Mouse (Mus musculus): ENCODE data around the gene Ovol3. TPM values are rescaled to one million over a fixed set of nuclear protein-coding genes. Genes with fewer than 3 reads are reported as not detected.
A peak's percentile ranks its signal among the peaks of the same experiment; 100 is the strongest.
"Not testable (repeated sequence)": the region's sequence is repeated elsewhere in the genome, so short reads cannot be mapped to it uniquely, and the experiment has no call there.

Gene Ovol3
- total and polyA plus RNA-seq, 2 experiments from 2014 or later: not detected

DNA sequence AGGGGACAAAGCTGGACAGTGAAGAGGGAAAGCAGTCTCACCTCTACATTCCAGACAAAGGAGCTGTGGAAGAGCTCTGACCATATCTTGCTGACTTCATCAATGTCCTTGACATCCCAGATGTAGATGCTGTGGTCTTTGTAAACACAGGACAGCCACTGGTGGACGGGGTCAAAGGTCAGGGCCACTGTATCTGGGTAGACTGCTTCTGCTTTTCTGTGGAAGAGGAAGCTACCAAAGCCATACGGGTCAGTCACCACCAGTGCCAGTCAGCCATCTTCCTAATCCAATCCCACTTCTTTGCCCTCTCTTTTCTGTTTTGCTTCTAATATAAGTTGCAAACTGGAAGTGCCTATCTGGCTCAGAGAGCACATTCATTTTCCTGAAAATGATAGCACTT lies 29.5 kb upstream of the Ovol3 start:
- ATAC-seq (ENCODE audit: low FRiP score) (no peak), DNase-seq (ENCODE audit: low spot score) (no peak)
- H3K36me3 ChIP-seq (ENCODE audit: insufficient read depth, low read length): no peaks in the 10 kb centered on the region
- no peak overlapping the region for H3K27ac ChIP-seq (ENCODE audit: low read depth, low read length)
- no peaks in the 10 kb centered on the region for H3K4me1 ChIP-seq (ENCODE audit: insufficient read depth, low read length)
- TF ChIP-seq CTCF (IDR thresholded peaks at IDR 0.05): no peak
- H3K4me2 ChIP-seq (ENCODE audit: low read depth, low read length, poor library complexity, severe bottlenecking): no peak overlapping the region
- no peaks in the 10 kb centered on the region for H3K27me3 ChIP-seq (ENCODE audit: insufficient read depth, low read length)
- H3K4me3 ChIP-seq (ENCODE audit: low read depth, low read length): no peak overlapping the region
- WGBS: 81% methylated on average over 2 of the region's 2 CpGs
- H3K9ac ChIP-seq (replicated peaks; ENCODE audit: low read length, poor library complexity, severe bottlenecking): no peak overlapping the region
- H3K9me3 ChIP-seq (ENCODE audit: low read length): no peaks in the 10 kb centered on the region

DNA sequence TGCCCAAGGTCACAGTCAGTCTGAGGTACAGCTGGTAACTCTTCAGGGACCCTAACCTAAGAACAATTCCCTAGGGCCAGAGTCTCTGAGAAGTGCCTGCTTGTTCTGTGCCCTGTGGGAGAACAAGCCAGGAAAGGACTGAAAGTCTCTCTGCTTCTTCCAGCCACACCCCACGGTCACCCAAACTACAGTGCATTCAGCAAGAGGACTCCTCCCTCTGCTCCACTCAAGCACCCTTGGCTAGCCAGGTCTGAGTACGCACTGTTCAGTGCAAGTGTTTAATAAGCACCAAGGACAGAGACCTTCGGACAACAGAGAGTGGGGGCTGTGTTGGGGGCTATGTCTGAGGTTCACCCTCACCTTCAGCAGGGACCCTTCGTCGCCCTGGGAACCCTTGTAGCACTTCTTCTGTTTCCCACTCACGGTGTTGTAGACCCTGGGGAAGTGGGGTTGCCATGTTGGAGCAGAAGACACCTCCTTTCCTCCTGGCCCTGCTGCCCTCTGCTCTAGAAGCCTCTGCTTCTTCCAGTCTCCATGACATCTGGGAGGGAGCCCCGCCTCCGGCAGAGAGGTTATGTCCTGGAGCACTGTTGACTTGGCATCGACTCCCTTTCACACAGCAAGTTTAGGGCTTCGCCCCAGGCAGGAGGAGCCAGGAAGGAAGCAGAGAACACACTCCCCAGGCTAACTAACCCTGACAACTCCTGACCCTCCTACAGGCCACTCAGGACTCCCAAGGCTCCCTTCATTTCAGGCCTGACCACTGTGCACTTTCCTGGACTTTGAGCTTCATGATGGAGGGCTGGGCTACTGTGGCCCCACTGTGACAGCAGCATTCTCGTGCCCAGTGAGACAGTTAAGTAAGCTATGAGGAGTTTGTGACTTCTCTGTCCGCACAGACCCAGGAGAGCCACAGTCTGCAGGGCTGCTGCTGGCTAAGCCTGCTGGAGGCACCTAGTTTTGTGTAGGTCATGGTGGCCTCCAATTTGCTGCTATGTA lies 16.7 kb upstream of the Ovol3 start:
- Histone ChIP-seq H3K27me3 (ENCODE audit: insufficient read depth, low read length) (no peaks in the 10 kb centered on the region), H3K9me3 (ENCODE audit: low read length) (no peaks in the 10 kb centered on the region), H3K27ac (ENCODE audit: low read depth, low read length) (no peak overlapping the region), H3K36me3 (ENCODE audit: insufficient read depth, low read length) (peaks cover 6% of the 10 kb centered on the region; the same call in 1 of the 2 replicates), H3K9ac (replicated peaks; ENCODE audit: low read length, poor library complexity, severe bottlenecking) (no peak overlapping the region), H3K4me3 (ENCODE audit: low read depth, low read length) (no peak overlapping the region), H3K4me1 (ENCODE audit: insufficient read depth, low read length) (no peaks in the 10 kb centered on the region), H3K4me2 (ENCODE audit: low read depth, low read length, poor library complexity, severe bottlenecking) (no peak overlapping the region)
- 84% methylated on average over 12 of the region's 12 CpGs for WGBS
- ATAC-seq (ENCODE audit: low FRiP score): no peak
- no peak for DNase-seq (ENCODE audit: low spot score)
- no peak for TF ChIP-seq CTCF (IDR thresholded peaks at IDR 0.05)

DNA sequence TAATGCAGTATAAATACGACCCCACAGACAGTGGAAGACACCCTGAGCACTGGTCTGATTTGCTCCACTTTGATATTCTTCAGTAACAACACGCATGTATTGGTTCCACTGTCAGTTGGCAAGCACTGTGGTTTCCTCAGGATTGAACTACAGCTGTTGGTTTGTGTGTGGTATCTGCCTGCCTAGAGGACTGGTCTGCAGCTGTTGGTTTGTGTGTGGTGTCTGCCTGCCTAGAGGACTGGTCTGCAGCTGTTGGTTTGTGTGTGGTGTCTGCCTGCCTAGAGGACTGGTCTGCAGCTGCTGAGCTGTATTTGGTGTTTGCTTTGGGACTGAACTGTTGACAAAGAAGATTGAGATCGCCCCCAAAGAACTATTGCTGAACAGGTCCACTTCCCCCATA lies 1.8 kb upstream of the Ovol3 start:
- not testable (repeated sequence) for ATAC-seq (ENCODE audit: low FRiP score); H3K4me2 ChIP-seq (ENCODE audit: low read depth, low read length, poor library complexity, severe bottlenecking); H3K9me3 ChIP-seq (ENCODE audit: low read length); H3K27me3 ChIP-seq (ENCODE audit: insufficient read depth, low read length); H3K9ac ChIP-seq (replicated peaks; ENCODE audit: low read length, poor library complexity, severe bottlenecking); H3K4me1 ChIP-seq (ENCODE audit: insufficient read depth, low read length); DNase-seq (ENCODE audit: low spot score); H3K4me3 ChIP-seq (ENCODE audit: low read depth, low read length); H3K27ac ChIP-seq (ENCODE audit: low read depth, low read length)
- WGBS: 86% methylated on average over 3 of the region's 3 CpGs
- H3K36me3 ChIP-seq (ENCODE audit: insufficient read depth, low read length): peaks cover 17% of the 10 kb centered on the region

DNA sequence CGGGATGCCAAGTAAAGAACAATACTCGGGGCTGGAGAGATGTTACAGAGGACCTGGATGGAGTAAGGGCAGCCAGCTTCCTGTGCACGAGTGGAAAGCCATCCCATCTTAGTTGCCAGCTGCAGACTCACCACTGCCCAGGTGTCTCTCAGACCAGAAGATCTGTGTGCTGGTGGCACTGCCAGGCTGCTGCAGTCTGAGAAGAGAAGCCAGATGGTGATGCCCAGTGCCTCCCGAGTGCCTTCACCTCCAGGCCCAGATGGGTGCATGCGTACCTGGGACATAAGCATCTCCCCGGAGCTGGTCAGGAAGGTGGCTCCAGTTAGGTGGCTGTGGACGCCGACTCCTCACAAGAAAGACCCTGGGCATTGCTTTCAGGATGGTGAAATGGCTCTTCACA lies 434 bp downstream of the Ovol3 start:
- Histone ChIP-seq H3K27ac (ENCODE audit: low read depth, low read length) (no peak overlapping the region), H3K27me3 (ENCODE audit: insufficient read depth, low read length) (no peaks in the 10 kb centered on the region), H3K9me3 (ENCODE audit: low read length) (no peaks in the 10 kb centered on the region), H3K4me1 (ENCODE audit: insufficient read depth, low read length) (peaks cover 12% of the 10 kb centered on the region), H3K36me3 (ENCODE audit: insufficient read depth, low read length) (peaks cover 17% of the 10 kb centered on the region), H3K4me2 (ENCODE audit: low read depth, low read length, poor library complexity, severe bottlenecking) (no peak overlapping the region), H3K4me3 (ENCODE audit: low read depth, low read length) (no peak overlapping the region), H3K9ac (replicated peaks; ENCODE audit: low read length, poor library complexity, severe bottlenecking) (no peak overlapping the region)
- 92% methylated on average over 8 of the region's 8 CpGs for WGBS
- DNase-seq (ENCODE audit: low spot score) (no peak), ATAC-seq (ENCODE audit: low FRiP score) (no peak)
- no peak for TF ChIP-seq CTCF (IDR thresholded peaks at IDR 0.05)

DNA sequence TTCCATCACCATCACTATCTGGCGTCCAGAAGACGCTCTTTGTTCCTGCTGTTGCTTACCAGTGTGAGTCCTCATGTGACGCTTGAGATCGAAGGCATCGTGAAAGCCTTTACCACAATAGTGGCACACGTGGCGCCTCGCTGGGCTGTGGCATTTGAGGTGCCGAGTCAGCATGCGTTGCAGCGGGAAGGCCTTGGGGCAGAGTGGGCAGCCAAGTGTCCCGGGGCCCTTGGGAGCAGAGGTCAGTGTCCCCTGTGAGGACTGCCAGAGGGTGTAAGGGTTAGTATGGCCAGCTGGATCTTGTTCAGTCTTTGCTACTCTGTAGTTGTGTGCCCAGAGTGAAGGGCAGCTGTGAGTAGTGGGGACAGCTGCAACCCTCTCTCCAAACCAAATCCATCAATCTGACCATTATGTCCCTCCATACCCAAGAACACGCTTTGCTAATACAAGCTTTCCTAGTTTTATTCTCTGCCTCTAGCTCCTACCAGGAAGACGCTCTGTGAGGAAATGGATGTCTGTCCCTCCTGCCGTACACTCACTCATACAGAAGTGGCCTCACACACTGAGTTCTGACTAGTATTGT lies 1.2 kb downstream of the Ovol3 start:
- Histone ChIP-seq H3K27me3 (ENCODE audit: insufficient read depth, low read length) (no peaks in the 10 kb centered on the region), H3K4me3 (ENCODE audit: low read depth, low read length) (no peak overlapping the region), H3K4me2 (ENCODE audit: low read depth, low read length, poor library complexity, severe bottlenecking) (no peak overlapping the region), H3K36me3 (ENCODE audit: insufficient read depth, low read length) (peaks cover 20% of the 10 kb centered on the region), H3K4me1 (ENCODE audit: insufficient read depth, low read length) (peaks cover 12% of the 10 kb centered on the region), H3K9ac (replicated peaks; ENCODE audit: low read length, poor library complexity, severe bottlenecking) (no peak overlapping the region), H3K27ac (ENCODE audit: low read depth, low read length) (no peak overlapping the region), H3K9me3 (ENCODE audit: low read length) (no peaks in the 10 kb centered on the region)
- no peak for DNase-seq (ENCODE audit: low spot score)
- 94% methylated on average over 15 of the region's 15 CpGs for WGBS
- ATAC-seq (ENCODE audit: low FRiP score): no peak
- TF ChIP-seq CTCF (IDR thresholded peaks at IDR 0.05): no peak

DNA sequence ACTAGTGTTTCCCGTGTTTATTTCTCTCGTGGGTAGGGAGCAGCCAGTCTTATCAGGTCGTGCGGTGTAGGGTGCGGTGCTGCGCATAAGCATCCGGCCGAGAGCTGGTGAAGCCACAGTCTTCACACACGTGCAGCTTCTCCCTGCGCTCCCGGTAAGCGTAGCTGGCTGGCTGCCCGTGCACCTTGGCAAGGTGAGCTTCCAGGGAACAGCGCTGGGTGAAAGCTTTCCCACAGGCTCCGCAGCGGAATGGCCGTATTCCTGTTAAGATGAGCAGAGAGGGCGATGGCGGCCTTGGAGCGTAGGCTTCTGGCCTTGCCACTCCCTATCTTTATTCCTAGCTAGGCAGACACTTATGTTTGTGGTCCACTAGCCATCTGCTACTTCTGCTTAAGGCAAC lies 2.1 kb downstream of the Ovol3 start:
- Histone ChIP-seq H3K9me3 (ENCODE audit: low read length) (no peaks in the 10 kb centered on the region), H3K36me3 (ENCODE audit: insufficient read depth, low read length) (peaks cover 20% of the 10 kb centered on the region), H3K27ac (ENCODE audit: low read depth, low read length) (no peak overlapping the region), H3K9ac (replicated peaks; ENCODE audit: low read length, poor library complexity, severe bottlenecking) (no peak overlapping the region), H3K4me3 (ENCODE audit: low read depth, low read length) (no peak overlapping the region), H3K4me1 (ENCODE audit: insufficient read depth, low read length) (peaks cover 12% of the 10 kb centered on the region), H3K27me3 (ENCODE audit: insufficient read depth, low read length) (no peaks in the 10 kb centered on the region), H3K4me2 (ENCODE audit: low read depth, low read length, poor library complexity, severe bottlenecking) (peak overlapping the region; percentile 79)
- 90% methylated on average over 20 of the region's 20 CpGs for WGBS
- no peak for ATAC-seq (ENCODE audit: low FRiP score)
- DNase-seq (ENCODE audit: low spot score): no peak
- no peak for TF ChIP-seq CTCF (IDR thresholded peaks at IDR 0.05)
